In genomic region chr3:17329411-17329810, GRCm38 (mm10) we compare ENCODE assay signal across 23 mouse cellular contexts.
DNase-seq lines count a peak whose midpoint lies in the region; ATAC-seq and TF ChIP-seq lines count a peak whose summit lies in the region.
"Had no signal": no experiment of that assay in that cellular context is flagged by ENCODE, and none has a peak within 500 bp of the region (broad histone marks: within the 10 kb centered on the region; RNA-seq: fewer than 3 reads in every experiment).

No protein-coding gene starts in this region.

- 69% methylated on average over 4 of the region's 4 CpGs for WGBS in forebrain, postnatal 0 days
- WGBS in forebrain, embryonic 11.5 days = 80% methylated on average over 4 of the region's 4 CpGs
- 49% methylated on average over 4 of the region's 4 CpGs for WGBS in hindbrain, embryonic 16.5 days
- 45% methylated on average over 4 of the region's 4 CpGs for WGBS in neural tube, embryonic 13.5 days
- 71% methylated on average over 4 of the region's 4 CpGs for WGBS in kidney, adult 2 months
- 73% methylated on average over 4 of the region's 4 CpGs for WGBS in kidney, embryonic 15.5 days

- ATAC-seq in forebrain, postnatal 0 days = no peak
- no peak for ATAC-seq in forebrain, embryonic 11.5 days (replicated peaks; ENCODE audit: low FRiP score)
- ATAC-seq in hindbrain, embryonic 16.5 days = no peak
- no peak for ATAC-seq in neural tube, embryonic 13.5 days (ENCODE audit: low read depth)
- ATAC-seq in kidney, embryonic 15.5 days (replicated peaks; ENCODE audit: low FRiP score) = no peak
- ATAC-seq: liver, embryonic 12.5 days had no signal

- H3K4me1 ChIP-seq in forebrain, postnatal 0 days (ENCODE audit: insufficient read depth) = no peaks in the 10 kb centered on the region
- no peaks in the 10 kb centered on the region; the same call in 1 of the 2 replicates for H3K4me1 ChIP-seq in forebrain, embryonic 11.5 days (replicated peaks; ENCODE audit: control insufficient read depth, insufficient read depth, low read length)
- H3K4me1 ChIP-seq in hindbrain, embryonic 16.5 days (ENCODE audit: control insufficient read depth, insufficient read depth, low read depth, low read length) = no peaks in the 10 kb centered on the region
- H3K4me1 ChIP-seq in neural tube, embryonic 13.5 days (replicated peaks) = peaks cover 42% of the 10 kb centered on the region
- H3K4me1 ChIP-seq in kidney, adult 2 months (ENCODE audit: control insufficient read depth, insufficient read depth, low read length) = no peaks in the 10 kb centered on the region
- H3K4me1 ChIP-seq in kidney, embryonic 15.5 days = no peaks in the 10 kb centered on the region
- H3K4me1 ChIP-seq: embryonic facial prominence, embryonic 13.5 days; limb, embryonic 12.5 days; liver, embryonic 12.5 days had no signal

- no peak overlapping the region for H3K27ac ChIP-seq in forebrain, postnatal 0 days (ENCODE audit: low read depth, low read length)
- H3K27ac ChIP-seq in forebrain, embryonic 11.5 days (ENCODE audit: low read depth, low read length) = no peak overlapping the region
- H3K27ac ChIP-seq in hindbrain, embryonic 16.5 days (ENCODE audit: low read depth, low read length) = peak overlapping the region; percentile 77
- peak overlapping the region; percentile 95 for H3K27ac ChIP-seq in neural tube, embryonic 13.5 days (replicated peaks)
- no peak overlapping the region for H3K27ac ChIP-seq in kidney, adult 2 months (ENCODE audit: insufficient read depth, low read depth, low read length)
- H3K27ac ChIP-seq in kidney, embryonic 15.5 days = no peak overlapping the region
- H3K27ac ChIP-seq: embryonic facial prominence, embryonic 13.5 days; gastrocnemius, adult 2 months; limb, embryonic 12.5 days; liver, embryonic 12.5 days had no signal

- no peak overlapping the region for H3K4me3 ChIP-seq in forebrain, postnatal 0 days (ENCODE audit: low read depth, low read length)
- no peak overlapping the region for H3K4me3 ChIP-seq in forebrain, embryonic 11.5 days (ENCODE audit: low read depth, low read length)
- no peak overlapping the region for H3K4me3 ChIP-seq in hindbrain, embryonic 16.5 days (ENCODE audit: low read length)
- no peak overlapping the region for H3K4me3 ChIP-seq in neural tube, embryonic 13.5 days
- H3K4me3 ChIP-seq in kidney, adult 2 months (ENCODE audit: insufficient read depth, low read depth, low read length) = no peak overlapping the region
- no peak overlapping the region for H3K4me3 ChIP-seq in kidney, embryonic 15.5 days (replicated peaks)
- H3K4me3 ChIP-seq: embryonic facial prominence, embryonic 13.5 days; gastrocnemius, adult 2 months; limb, embryonic 12.5 days; liver, embryonic 12.5 days had no signal

- H3K9ac ChIP-seq in forebrain, postnatal 0 days = no peak overlapping the region
- no peak overlapping the region for H3K9ac ChIP-seq in forebrain, embryonic 11.5 days (ENCODE audit: low read length)
- H3K9ac ChIP-seq in hindbrain, embryonic 16.5 days (ENCODE audit: low read depth, low read length) = no peak overlapping the region; the same call in none of the 2 replicates
- H3K9ac ChIP-seq in neural tube, embryonic 13.5 days = peak overlapping the region; percentile 54
- no peak overlapping the region for H3K9ac ChIP-seq in kidney, embryonic 15.5 days
- H3K9ac ChIP-seq: embryonic facial prominence, embryonic 13.5 days; limb, embryonic 12.5 days; liver, embryonic 12.5 days; lung, embryonic 14.5 days had no signal

- no peak for TF ChIP-seq POLR2A in kidney, adult 2 months (IDR thresholded peaks at IDR 0.05; ENCODE audit: low read depth, low read length)

- no peaks in the 10 kb centered on the region for H3K9me3 ChIP-seq in forebrain, postnatal 0 days (ENCODE audit: low read length)
- H3K9me3 ChIP-seq in forebrain, embryonic 11.5 days (ENCODE audit: control insufficient read depth, low read length) = no peaks in the 10 kb centered on the region
- no peaks in the 10 kb centered on the region for H3K9me3 ChIP-seq in hindbrain, embryonic 16.5 days (ENCODE audit: control insufficient read depth, low read length)
- H3K9me3 ChIP-seq in neural tube, embryonic 13.5 days = no peaks in the 10 kb centered on the region
- H3K9me3 ChIP-seq in kidney, embryonic 15.5 days (replicated peaks) = no peaks in the 10 kb centered on the region
- H3K9me3 ChIP-seq: embryonic facial prominence, embryonic 13.5 days; limb, embryonic 12.5 days; liver, embryonic 12.5 days had no signal

- no peaks in the 10 kb centered on the region for H3K27me3 ChIP-seq in forebrain, postnatal 0 days (ENCODE audit: insufficient read depth, low read length)
- H3K27me3 ChIP-seq in forebrain, embryonic 11.5 days (ENCODE audit: control insufficient read depth, insufficient read depth, low read length) = no peaks in the 10 kb centered on the region
- no peaks in the 10 kb centered on the region for H3K27me3 ChIP-seq in hindbrain, embryonic 16.5 days (replicated peaks; ENCODE audit: control insufficient read depth, insufficient read depth, low read length)
- H3K27me3 ChIP-seq in neural tube, embryonic 13.5 days = no peaks in the 10 kb centered on the region
- no peaks in the 10 kb centered on the region for H3K27me3 ChIP-seq in kidney, adult 2 months (replicated peaks; ENCODE audit: control insufficient read depth, insufficient read depth, low read length)
- no peaks in the 10 kb centered on the region for H3K27me3 ChIP-seq in kidney, embryonic 15.5 days
- H3K27me3 ChIP-seq: CH12.LX; embryonic facial prominence, embryonic 13.5 days; limb, embryonic 12.5 days; liver, embryonic 12.5 days had no signal

- DNase-seq in forebrain, postnatal 0 days = peak; percentile 27
- no peak for DNase-seq in forebrain, embryonic 11.5 days (ENCODE audit: low spot score)
- peak; percentile 40 for DNase-seq in brain, adult 2 months (ENCODE audit: low read depth, low spot score)
- DNase-seq in kidney, adult 2 months = no peak
- DNase-seq in cerebellum, postnatal 4 days (ENCODE audit: low spot score in 2 of 2) = no peak
- DNase-seq: adrenal gland, postnatal 36 days; cerebellum, adult 8-10 months; gastrocnemius, adult 2 months; heart, postnatal 10 days; kidney, postnatal 4 days; layer of hippocampus, adult 9-11 months; lung, embryonic 14.5 days; lung, postnatal 36 days; right cerebral cortex, postnatal 4 days; thymus, adult 2 months had no signal

- no peak for TF ChIP-seq CTCF in forebrain, postnatal 0 days (IDR thresholded peaks at IDR 0.05; ENCODE audit: low read depth)
- TF ChIP-seq CTCF in kidney, adult 2 months (conservative IDR thresholded peaks at IDR 0.05; ENCODE audit: insufficient read depth, insufficient read length, low read depth, low read length) = no peak

- H3K4me2 ChIP-seq in forebrain, postnatal 0 days (ENCODE audit: low read depth) = no peak overlapping the region
- no peak overlapping the region for H3K4me2 ChIP-seq in forebrain, embryonic 11.5 days (ENCODE audit: low read depth, low read length, severe bottlenecking)
- H3K4me2 ChIP-seq in hindbrain, embryonic 16.5 days (ENCODE audit: low read length) = peak overlapping the region; percentile 27
- H3K4me2 ChIP-seq in neural tube, embryonic 13.5 days = peak overlapping the region; percentile 11; the same call in 1 of the 2 replicates
- H3K4me2 ChIP-seq in kidney, embryonic 15.5 days = no peak overlapping the region
- H3K4me2 ChIP-seq: embryonic facial prominence, embryonic 13.5 days; heart, embryonic 11.5 days; limb, embryonic 12.5 days; liver, embryonic 12.5 days; lung, embryonic 14.5 days had no signal

- H3K36me3 ChIP-seq in forebrain, postnatal 0 days (ENCODE audit: insufficient read depth) = no peaks in the 10 kb centered on the region
- no peaks in the 10 kb centered on the region for H3K36me3 ChIP-seq in forebrain, embryonic 11.5 days (ENCODE audit: control insufficient read depth, insufficient read depth, low read length)
- H3K36me3 ChIP-seq in hindbrain, embryonic 16.5 days (ENCODE audit: control insufficient read depth, insufficient read depth, low read length) = no peaks in the 10 kb centered on the region
- no peaks in the 10 kb centered on the region for H3K36me3 ChIP-seq in neural tube, embryonic 13.5 days
- H3K36me3 ChIP-seq in kidney, adult 2 months (ENCODE audit: control insufficient read depth, insufficient read depth, low read length) = no peaks in the 10 kb centered on the region
- H3K36me3 ChIP-seq in kidney, embryonic 15.5 days = no peaks in the 10 kb centered on the region
- H3K36me3 ChIP-seq: embryonic facial prominence, embryonic 13.5 days; limb, embryonic 12.5 days; liver, embryonic 12.5 days had no signal

Comparison
In these comparisons a context has a peak if more than half of its experiments do, and no peak if none do; other contexts are left out.
1. DNase-seq: peak in forebrain, postnatal 0 days (single experiment) and brain, adult 2 months (single experiment); none in forebrain, embryonic 11.5 days (single experiment), kidney, adult 2 months (single experiment) and cerebellum, postnatal 4 days (0 of 2).
2. H3K27ac ChIP-seq: peak in hindbrain, embryonic 16.5 days (single experiment) and neural tube, embryonic 13.5 days (single experiment); none in forebrain, postnatal 0 days (single experiment), forebrain, embryonic 11.5 days (single experiment), kidney, adult 2 months (single experiment) and kidney, embryonic 15.5 days (single experiment).
3. H3K4me2 ChIP-seq: peak in hindbrain, embryonic 16.5 days (single experiment) and neural tube, embryonic 13.5 days (single experiment); none in forebrain, postnatal 0 days (single experiment), forebrain, embryonic 11.5 days (single experiment) and kidney, embryonic 15.5 days (single experiment).